Mouse (Mus musculus): ENCODE results near the gene Dusp10. TPM values are rescaled to one million over a fixed set of nuclear protein-coding genes. Genes with fewer than 3 reads are reported as not detected.

Gene Dusp10
- total RNA-seq, 2 experiments from 2014 or later = 6.1 to 6.8 TPM

- no peak overlapping the region for H3K27ac ChIP-seq
- no peak for TF ChIP-seq CTCF (IDR thresholded peaks at IDR 0.05)
- intact Hi-C loops (cut with DNase I) = no loop called here
- no peak for DNase-seq (ENCODE audit: extremely low spot score in 1 of 2, low spot score in 2 of 2)
- H3K4me3 ChIP-seq = no peak overlapping the region
Observed at GRCm38 (mm10) chr1:184117991-184118390, 104.9 kb downstream of the Dusp10 start.

- Histone ChIP-seq H3K4me3 (no peak overlapping the region), H3K27ac (no peak overlapping the region)
- DNase-seq (ENCODE audit: extremely low spot score in 1 of 2, low spot score in 2 of 2) = no peak
Observed at GRCm38 (mm10) chr1:184118586-184118985, 105.5 kb downstream of the Dusp10 start.

More at GRCm38 (mm10) chr1:184118586-184118985, 105.5 kb downstream of the Dusp10 start:
- TF ChIP-seq CTCF (IDR thresholded peaks at IDR 0.05) = no peak
- intact Hi-C loops (cut with DNase I) = no loop called here

Other genes starting within 250 kb of the Dusp10 start
- gene 1700056E22Rik, start 21.0 kb downstream of the Dusp10 start, total RNA-seq (2021) = not detected

Data from left cerebral cortex, adult 2 months (tissue).